Mouse (Mus musculus) embryonic facial prominence, embryonic 14.5 days (tissue): ENCODE measurements at regions not wholly inside any gene's neighbourhood (a gene's known extent, or its start where the extent isn't known, plus 50 kb on each side); places are given as distances from the start of the nearest gene placed in this dataset.

Source experiments
- ATAC-seq: fragments of 200-750 bp; cut with Nextera tagmentation; 2 replicates; pipeline ENCODE4 v1.8.0; 2017; ENCODE audit warnings: low read depth, moderate number of reproducible peaks, moderate TSS enrichment
- DNase-seq: peaks from one replicate; pipeline ENCODE4 v3.0.0-alpha.2; 2015; ENCODE audit warnings: low spot score
- H3K27ac ChIP-seq: fragments of 300-500 bp; sonication (generic); replicated peaks from 2 replicates; pipeline ENCODE4 v1.5.1; 2014; ENCODE audit warnings: low read depth, mild to moderate bottlenecking, low read length, moderate library complexity
- H3K27me3 ChIP-seq: fragments of 300-500 bp; sonication (generic); replicated peaks from 2 replicates; pipeline ENCODE4 v1.6.1; 2014; ENCODE audit warnings: low read length; ENCODE audit not compliant: control insufficient read depth, insufficient read depth
- H3K36me3 ChIP-seq: fragments of 300-500 bp; sonication (generic); 2 replicates; pipeline ENCODE4 v1.6.1; 2014; ENCODE audit warnings: low read length, mixed read lengths; ENCODE audit not compliant: control insufficient read depth, insufficient read depth
- H3K4me1 ChIP-seq: fragments of 300-500 bp; sonication (generic); 2 replicates; pipeline ENCODE4 v1.6.1; 2014; ENCODE audit warnings: antibody characterized with exemption, low read length; ENCODE audit not compliant: control insufficient read depth, insufficient read depth
- H3K4me2 ChIP-seq: fragments of 300-500 bp; sonication (generic); 2 replicates; pipeline ENCODE4 v1.6.1; 2014; ENCODE audit warnings: low read depth, mild to moderate bottlenecking, low read length, moderate library complexity, mixed read lengths
- H3K4me3 ChIP-seq: fragments of 300-500 bp; sonication (generic); 2 replicates; pipeline ENCODE4 v1.5.1; 2014; ENCODE audit warnings: low read depth, mild to moderate bottlenecking, low read length
- H3K9ac ChIP-seq: fragments of 300-500 bp; sonication (generic); 2 replicates; pipeline ENCODE4 v1.6.1; 2014; ENCODE audit warnings: low read depth, mild to moderate bottlenecking, low read length, moderate library complexity, mixed read lengths
- H3K9me3 ChIP-seq: fragments of 300-500 bp; sonication (generic); 2 replicates; pipeline ENCODE4 v1.6.1; 2016; ENCODE audit warnings: low read length; ENCODE audit not compliant: control insufficient read depth
- WGBS: fragments of 180-500 bp; shearing (Covaris S2); extraction: QIAGEN DNeasy Blood & Tissue Kit; methylation state at CpG from one replicate; pipeline ENCODE4 v1.1.7; 2014; 5-methylcytosine and 5-hydroxymethylcytosine counted together

DNA sequence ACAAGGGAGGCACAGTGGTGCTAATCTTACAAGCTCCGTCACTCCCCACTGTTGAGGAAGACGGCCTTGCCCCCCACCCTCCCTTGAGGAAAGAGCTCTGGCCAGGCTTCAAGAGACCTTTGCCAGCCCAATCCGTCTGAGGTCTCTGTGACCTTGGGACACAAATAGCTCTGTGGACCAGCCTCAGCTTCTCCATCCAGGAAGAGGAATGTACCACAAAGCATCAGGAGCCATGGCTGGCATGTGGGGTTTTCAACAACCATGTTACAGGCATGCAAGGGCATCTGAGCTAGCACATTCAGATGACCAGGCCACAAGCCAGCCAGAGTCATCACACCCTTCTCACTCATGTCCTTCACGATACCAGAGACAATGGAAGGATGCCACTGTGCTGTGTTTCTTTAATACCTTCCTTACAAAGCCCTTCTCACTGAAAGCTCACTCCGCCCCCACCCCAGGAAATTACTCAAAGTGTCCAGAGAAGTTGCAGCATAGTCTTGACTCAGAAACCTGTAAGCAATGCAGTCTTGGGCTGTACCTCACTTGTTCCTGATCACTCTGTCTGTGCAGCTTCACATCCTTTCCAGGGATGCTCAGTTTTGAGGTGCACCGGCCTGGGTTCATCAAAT, 148.8 kb upstream of the Rreb1 start:
- ATAC-seq (no peak), DNase-seq (no peak)
- H3K9ac ChIP-seq, result no peak overlapping the region
- 72% methylated on average over 6 of the region's 6 CpGs for WGBS
- no peak overlapping the region for H3K27ac ChIP-seq
- no peaks in the 10 kb centered on the region for H3K4me1 ChIP-seq
- no peak overlapping the region for H3K4me2 ChIP-seq
- no peaks in the 10 kb centered on the region for H3K27me3 ChIP-seq
- H3K9me3 ChIP-seq, result 0 out of 2 replicates have a peak, but pooled peaks cover 4% of the 10 kb centered on the region
- H3K36me3 ChIP-seq, result no peaks in the 10 kb centered on the region
- H3K4me3 ChIP-seq, result no peak overlapping the region

DNA sequence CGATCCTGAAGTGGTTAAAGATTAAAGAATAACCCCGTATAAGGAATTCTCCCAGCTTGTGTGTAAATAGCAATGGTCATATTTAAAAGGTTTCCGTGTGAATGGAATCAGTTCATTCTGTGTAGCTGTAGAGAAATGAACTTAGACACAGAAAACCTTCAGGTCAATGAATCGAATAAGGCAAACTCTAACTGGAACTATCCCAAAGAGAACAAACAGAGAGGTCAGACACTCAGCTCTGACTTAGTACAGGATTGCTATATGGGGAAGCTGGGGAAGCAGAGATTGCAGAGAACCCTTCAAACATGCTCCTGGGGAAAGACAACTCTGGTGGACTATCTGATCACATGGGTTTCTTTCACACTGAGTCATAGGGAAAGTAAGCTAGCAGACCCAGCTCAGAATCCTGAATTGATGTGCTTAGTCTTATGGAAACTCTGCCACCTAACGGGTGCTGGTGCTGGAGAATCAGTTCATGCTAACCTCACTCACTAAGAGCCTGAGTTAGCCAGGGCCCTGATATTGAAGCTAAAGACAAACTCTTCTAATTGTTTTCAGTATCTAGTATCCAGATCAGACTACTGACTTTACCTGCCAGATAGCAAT, 145.3 kb upstream of the Rreb1 start:
- Histone ChIP-seq H3K9me3 (0 out of 2 replicates have a peak, but pooled peaks cover 4% of the 10 kb centered on the region), H3K27me3 (no peaks in the 10 kb centered on the region), H3K4me1 (no peaks in the 10 kb centered on the region), H3K4me3 (no peak overlapping the region), H3K9ac (no peak overlapping the region), H3K36me3 (no peaks in the 10 kb centered on the region), H3K27ac (no peak overlapping the region), H3K4me2 (no peak overlapping the region)
- DNase-seq (no peak), ATAC-seq (no peak)
- WGBS, result 93% methylated on average over 5 of the region's 5 CpGs

DNA sequence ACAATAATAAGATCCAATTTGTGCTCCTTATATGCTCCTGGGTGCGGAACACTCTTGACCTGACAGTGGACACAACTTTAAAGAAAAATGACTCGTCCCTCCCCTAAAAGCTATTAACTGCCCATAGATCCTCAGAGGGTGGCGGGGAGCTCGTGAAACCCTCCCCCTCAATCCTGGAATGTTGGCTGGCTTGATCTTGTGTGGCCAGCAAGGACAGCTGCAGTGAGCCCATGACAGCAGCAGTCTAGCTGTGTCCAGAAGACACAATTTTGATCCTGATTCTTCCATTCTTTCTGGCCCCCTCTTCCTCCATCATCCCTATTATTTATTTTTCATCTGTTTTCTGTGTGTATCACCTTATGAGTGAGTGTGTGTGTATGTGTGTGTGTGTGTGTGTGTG, 141.8 kb upstream of the Rreb1 start:
- no peak for ATAC-seq

DNA sequence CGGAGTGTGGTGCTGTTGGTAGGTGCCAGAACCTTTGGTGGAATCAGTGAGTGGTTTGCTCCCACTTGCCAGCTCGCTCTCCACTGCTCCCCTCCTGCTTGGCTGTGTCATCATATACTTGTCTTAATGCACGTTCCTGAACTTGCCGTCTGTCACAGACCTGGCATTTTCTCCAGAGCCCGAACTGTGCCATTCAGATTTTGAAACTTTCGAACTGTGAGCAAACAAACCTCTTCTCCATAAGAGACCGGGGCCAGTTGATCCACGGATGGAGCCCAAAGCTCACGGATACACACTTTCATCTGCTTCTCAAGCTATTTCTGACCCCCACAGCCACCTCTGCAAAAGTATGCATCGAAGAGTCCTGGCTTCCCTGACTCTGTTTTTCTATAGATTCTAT, 141.0 kb upstream of the Rreb1 start:
- Histone ChIP-seq H3K36me3 (no peaks in the 10 kb centered on the region), H3K27me3 (no peaks in the 10 kb centered on the region), H3K4me1 (no peaks in the 10 kb centered on the region), H3K9me3 (0 out of 2 replicates have a peak, but pooled peaks cover 3% of the 10 kb centered on the region), H3K4me2 (no peak overlapping the region), H3K9ac (no peak overlapping the region), H3K4me3 (no peak overlapping the region), H3K27ac (no peak overlapping the region)
- DNase-seq, result no peak
- ATAC-seq, result no peak
- 89% methylated on average over 10 of the region's 10 CpGs for WGBS

More for the DNA sequence above, 141.8 kb upstream of the Rreb1 start:
- H3K9me3 ChIP-seq, result 0 out of 2 replicates have a peak, but pooled peaks cover 4% of the 10 kb centered on the region
- no peak overlapping the region for H3K4me3 ChIP-seq
- H3K36me3 ChIP-seq, result no peaks in the 10 kb centered on the region
- no peaks in the 10 kb centered on the region for H3K4me1 ChIP-seq
- no peak overlapping the region for H3K4me2 ChIP-seq
- 78% methylated on average over 4 of the region's 4 CpGs for WGBS
- H3K9ac ChIP-seq, result no peak overlapping the region
- H3K27me3 ChIP-seq, result no peaks in the 10 kb centered on the region
- DNase-seq, result no peak
- H3K27ac ChIP-seq, result no peak overlapping the region

DNA sequence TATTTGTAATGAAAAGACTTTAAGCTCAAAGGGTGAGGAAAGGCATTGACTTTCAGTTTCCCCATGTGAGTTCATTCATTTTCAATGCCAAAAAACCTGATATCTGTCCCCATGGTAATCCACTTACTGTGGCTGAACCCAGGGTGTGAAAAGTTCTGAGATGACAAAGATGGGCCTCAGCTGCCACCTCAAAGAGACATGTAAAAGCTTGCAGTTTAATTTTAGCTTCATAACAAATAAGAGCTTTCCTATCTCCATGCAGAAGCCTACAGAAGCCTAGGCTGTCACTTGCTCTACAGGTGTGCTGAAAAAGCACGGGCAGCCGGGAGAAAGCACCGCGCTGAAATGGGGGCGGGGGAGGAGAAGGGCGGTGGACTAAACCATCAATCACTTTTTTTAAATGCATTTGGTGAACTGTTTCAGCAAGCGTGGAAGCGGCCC, 140.1 kb upstream of the Rreb1 start:
- Histone ChIP-seq H3K4me2 (no peak overlapping the region), H3K9ac (no peak overlapping the region), H3K27me3 (no peaks in the 10 kb centered on the region), H3K36me3 (no peaks in the 10 kb centered on the region), H3K4me1 (no peaks in the 10 kb centered on the region), H3K9me3 (no peaks in the 10 kb centered on the region), H3K27ac (no peak overlapping the region), H3K4me3 (no peak overlapping the region)
- DNase-seq, result peak; percentile 50
- ATAC-seq, result no peak
- 49% methylated on average over 8 of the region's 8 CpGs for WGBS

DNA sequence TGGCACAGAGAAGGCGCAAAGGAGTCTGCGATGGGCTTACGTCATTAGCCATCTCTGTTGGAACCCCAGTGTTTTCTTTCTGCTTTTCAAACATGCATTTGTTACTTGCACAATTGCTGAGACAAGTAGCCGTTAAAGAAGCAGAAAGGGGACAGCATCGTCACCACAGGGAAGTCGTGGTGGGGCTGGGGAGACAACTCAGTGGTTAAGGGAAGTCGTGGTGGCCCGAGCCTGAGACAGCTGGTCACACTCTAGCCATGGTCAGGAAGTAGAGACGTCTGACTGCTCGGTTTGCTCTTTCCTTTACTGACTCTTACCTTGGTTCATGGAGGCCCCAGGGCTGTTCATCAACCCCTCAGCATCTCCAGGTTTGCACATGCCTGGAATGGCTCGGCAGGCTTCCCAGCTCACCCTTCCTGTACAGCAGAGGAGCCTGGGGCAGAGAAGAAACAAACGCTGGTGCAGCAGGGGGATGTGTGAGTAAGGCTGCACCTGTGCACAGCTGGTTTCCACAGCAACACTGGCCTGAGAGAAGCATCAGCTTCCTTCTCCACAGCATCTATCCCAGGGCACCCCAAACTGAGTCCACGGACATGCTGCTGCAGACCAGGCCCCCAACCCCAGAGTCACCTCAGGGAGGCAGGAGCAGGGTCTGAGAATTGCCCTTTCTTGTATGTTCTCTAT, 135.6 kb upstream of the Rreb1 start:
- no peaks in the 10 kb centered on the region for H3K4me1 ChIP-seq
- no peak overlapping the region for H3K27ac ChIP-seq
- H3K9me3 ChIP-seq, result no peaks in the 10 kb centered on the region
- DNase-seq (no peak), ATAC-seq (no peak)
- 60% methylated on average over 13 of the region's 13 CpGs for WGBS
- H3K27me3 ChIP-seq, result no peaks in the 10 kb centered on the region
- H3K36me3 ChIP-seq, result no peaks in the 10 kb centered on the region
- H3K4me3 ChIP-seq, result no peak overlapping the region
- no peak overlapping the region for H3K9ac ChIP-seq
- H3K4me2 ChIP-seq, result no peak overlapping the region

DNA sequence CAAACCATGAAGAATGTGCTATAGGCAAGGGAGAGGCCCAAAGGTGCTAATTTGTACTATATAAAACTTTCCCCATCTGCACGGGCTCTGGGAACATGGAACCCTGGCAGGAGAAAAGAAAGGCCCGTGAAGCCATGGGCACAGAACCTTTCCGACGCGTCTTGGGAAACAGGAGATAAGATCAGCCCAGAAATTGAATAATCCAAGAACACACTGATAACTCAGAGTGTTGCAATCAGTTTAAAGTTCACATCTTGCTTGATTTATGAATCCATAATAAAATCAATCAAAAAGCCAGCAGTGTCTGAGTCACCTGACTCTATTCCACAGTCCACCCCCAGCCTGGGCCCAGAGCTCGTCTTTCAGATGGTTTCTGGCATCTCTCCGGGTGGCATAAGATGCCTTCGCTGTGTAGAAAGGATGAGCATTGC, 133.4 kb upstream of the Rreb1 start:
- WGBS, result 70% methylated on average over 8 of the region's 8 CpGs
- H3K36me3 ChIP-seq, result no peaks in the 10 kb centered on the region

DNA sequence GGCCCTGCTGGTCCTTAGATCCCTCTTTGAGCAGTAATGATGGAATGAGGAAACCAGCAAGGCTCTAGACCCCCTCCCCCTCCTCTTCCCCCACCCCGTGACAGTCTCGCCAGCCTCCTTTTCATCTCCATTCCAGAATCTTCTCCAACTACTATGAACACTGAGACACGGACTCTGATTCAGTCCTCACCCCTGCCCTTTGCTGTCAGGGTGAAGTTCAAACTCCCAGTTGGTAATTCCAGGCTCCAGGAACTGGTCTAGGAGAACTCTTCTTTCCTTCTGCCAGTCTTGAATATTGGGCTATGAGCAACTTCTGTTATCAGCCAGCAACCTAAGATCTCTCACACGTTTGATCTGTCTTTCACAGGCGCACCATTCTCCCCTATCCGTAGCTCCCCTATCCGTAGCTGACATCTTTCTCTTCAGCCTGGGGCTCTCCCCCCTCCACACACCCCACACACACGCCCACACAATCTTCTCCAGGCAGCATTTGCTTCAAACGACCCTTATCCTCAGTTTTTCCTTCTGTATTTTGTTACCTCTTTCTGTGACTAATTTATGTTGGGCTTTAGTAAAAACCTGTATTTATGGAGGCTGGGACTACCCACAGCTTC, 128.6 kb upstream of the Rreb1 start:
- WGBS, result 57% methylated on average over 9 of the region's 9 CpGs
- no peak overlapping the region for H3K27ac ChIP-seq
- DNase-seq, result no peak
- no peak overlapping the region for H3K4me3 ChIP-seq
- H3K27me3 ChIP-seq, result no peaks in the 10 kb centered on the region
- no peaks in the 10 kb centered on the region for H3K9me3 ChIP-seq
- no peaks in the 10 kb centered on the region for H3K36me3 ChIP-seq
- ATAC-seq, result no peak
- H3K9ac ChIP-seq, result no peak overlapping the region
- no peaks in the 10 kb centered on the region for H3K4me1 ChIP-seq
- no peak overlapping the region for H3K4me2 ChIP-seq

More for the DNA sequence above, 133.4 kb upstream of the Rreb1 start:
- Histone ChIP-seq H3K9ac (no peak overlapping the region), H3K4me2 (no peak overlapping the region), H3K4me3 (no peak overlapping the region), H3K4me1 (no peaks in the 10 kb centered on the region), H3K27ac (no peak overlapping the region), H3K9me3 (no peaks in the 10 kb centered on the region), H3K27me3 (no peaks in the 10 kb centered on the region)
- DNase-seq, result no peak
- ATAC-seq, result no peak
